Mouse (Mus musculus) bone marrow, adult 2 months (tissue): Measurements from ENCODE around the gene Hhipl2.
"Not testable (repeated sequence)": the region's sequence is repeated elsewhere in the genome, so short reads cannot be mapped to it uniquely, and the experiment has no call there.

ENCODE experiments used
- CTCF ChIP-seq: fragments of 200-500 bp; IDR thresholded peaks from 2 replicates; pipeline ENCODE4 v1.5.1; 2011; ENCODE audit warnings: low read length, control low read depth; ENCODE audit not compliant: control insufficient read depth, insufficient read depth
- POLR2A ChIP-seq: fragments of 200-500 bp; IDR thresholded peaks from 2 replicates; pipeline ENCODE4 v1.6.1; 2011; ENCODE audit warnings: low read depth, mild to moderate bottlenecking, control low read depth, low read length, borderline replicate concordance; ENCODE audit not compliant: control insufficient read depth

GRCm38 (mm10) chr1:183387421-183387820 is 30.6 kb upstream of the Hhipl2 start:
- not testable (repeated sequence) for TF ChIP-seq POLR2A, CTCF
